In genomic region chr12:102190820-102191219, GRCm38 (mm10) we compare ENCODE assay signal across 13 mouse cellular contexts.
A peak's percentile ranks its signal among the peaks of the same experiment; 100 is the strongest.
DNase-seq lines count a peak whose midpoint lies in the region; TF ChIP-seq lines count a peak whose summit lies in the region.
"Had no signal": no experiment of that assay in that cellular context is flagged by ENCODE, and none has a peak within 500 bp of the region (broad histone marks: within the 10 kb centered on the region; RNA-seq: fewer than 3 reads in every experiment).

No protein-coding gene starts in this region.

- DNase-seq in right cerebral cortex, adult 18-20 months: peak; percentile 87
- DNase-seq in right cerebral cortex, postnatal 4 days: no peak
- peak; percentile 71 to 78 for DNase-seq in cerebellum, postnatal 25 days
- DNase-seq in left cerebral cortex, adult 2 months (ENCODE audit: extremely low spot score in 1 of 2, low spot score in 2 of 2): peak; percentile 57 to 74
- peak; percentile 84 for DNase-seq in telencephalon, adult 2 months (ENCODE audit: low read depth, low spot score)
- DNase-seq in kidney, postnatal 25 days: no peak
- DNase-seq in retina, postnatal 1 day: no peak
- DNase-seq in kidney, postnatal 36 days: no peak
- DNase-seq: adrenal gland, adult 8-10 months; kidney, adult 9 months had no signal

- peak; percentile 6 for TF ChIP-seq CTCF in left cerebral cortex, adult 2 months (IDR thresholded peaks at IDR 0.05)

- intact Hi-C loops in left cerebral cortex, adult 2 months (cut with DNase I): loop anchor here (1.0 to 2.0 kb wide), 3 partner anchors 9 to 62 kb away; no protein-coding TSS in a partner anchor

- H3K4me3 ChIP-seq in left cerebral cortex, adult 2 months: no peak overlapping the region
- H3K4me3 ChIP-seq: heart, embryonic 13.5 days; lung, embryonic 15.5 days had no signal

- H3K27ac ChIP-seq in left cerebral cortex, adult 2 months: peak overlapping the region; percentile 8; the same call in 1 of the 2 replicates
- H3K27ac ChIP-seq: heart, embryonic 13.5 days; hindbrain, embryonic 14.5 days; lung, embryonic 15.5 days had no signal

Comparison
In these comparisons a context has a peak if more than half of its experiments do, and no peak if none do; other contexts are left out.
1. DNase-seq: peak in right cerebral cortex, adult 18-20 months (single experiment), cerebellum, postnatal 25 days (2 of 2), left cerebral cortex, adult 2 months (2 of 2) and telencephalon, adult 2 months (single experiment); none in right cerebral cortex, postnatal 4 days (single experiment), kidney, postnatal 25 days (0 of 2), retina, postnatal 1 day (single experiment) and kidney, postnatal 36 days (0 of 2).